Mouse (Mus musculus): ENCODE results near the gene Trim3. TPM values are rescaled to one million over a fixed set of nuclear protein-coding genes. Genes with fewer than 3 reads are reported as not detected.

Gene Trim3
- polyA plus RNA-seq, 1 experiment: 15.9 TPM

DNA sequence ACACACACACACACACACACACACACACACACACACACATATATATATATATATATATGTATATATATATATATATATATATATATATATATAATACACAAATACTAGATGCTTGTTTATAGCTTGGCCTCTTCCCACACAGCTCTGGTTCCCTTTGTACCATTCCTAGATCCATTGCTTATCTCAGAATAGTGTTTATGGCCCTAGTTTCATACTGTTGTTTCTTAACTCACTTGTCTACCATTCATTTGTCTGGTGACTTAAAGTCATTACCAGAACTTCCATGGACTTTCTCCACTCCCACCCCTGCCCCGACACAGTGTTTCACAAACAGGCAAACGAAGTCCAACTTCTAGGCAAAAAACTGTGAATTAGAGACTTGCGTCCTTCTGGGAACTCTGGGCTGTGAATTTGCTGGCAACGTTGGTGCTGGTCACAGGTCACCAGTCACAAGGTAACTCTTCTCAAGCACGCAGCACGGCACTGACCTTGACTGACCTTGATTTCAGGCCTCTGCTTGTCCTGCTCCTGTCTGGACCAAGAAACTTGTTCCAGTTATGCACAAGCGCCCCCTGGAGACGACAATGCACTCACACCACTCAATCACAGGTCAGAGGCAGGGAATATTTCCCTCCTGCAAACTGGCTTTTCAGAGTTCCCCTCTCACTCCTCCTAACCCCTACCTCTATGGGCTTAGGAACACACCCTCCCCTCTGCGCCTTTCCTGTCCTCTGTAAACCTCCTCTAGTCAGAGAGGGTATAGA, 30.3 kb downstream of the Trim3 start:
- H3K4me3 ChIP-seq (replicated peaks; ENCODE audit: control insufficient read depth, low read depth, low read length): no peak overlapping the region
- no peak overlapping the region for H3K27ac ChIP-seq (ENCODE audit: control insufficient read depth, insufficient read depth, low read depth, low read length, poor library complexity)
- no peaks in the 10 kb centered on the region for H3K4me1 ChIP-seq (ENCODE audit: control insufficient read depth, insufficient read depth, low read length)
- TF ChIP-seq POLR2A (IDR thresholded peaks at IDR 0.05; ENCODE audit: borderline replicate concordance, control insufficient read depth, low read depth, low read length): no peak
- peak; percentile 76 for TF ChIP-seq CTCF (IDR thresholded peaks at IDR 0.05; ENCODE audit: control insufficient read depth, insufficient read depth, low read length)
- WGBS: 41% methylated on average over 9 of the region's 9 CpGs

- Histone ChIP-seq H3K27ac (ENCODE audit: control insufficient read depth, insufficient read depth, low read depth, low read length, poor library complexity) (no peak overlapping the region), H3K4me1 (ENCODE audit: control insufficient read depth, insufficient read depth, low read length) (no peaks in the 10 kb centered on the region), H3K4me3 (replicated peaks; ENCODE audit: control insufficient read depth, low read depth, low read length) (no peak overlapping the region)
- TF ChIP-seq POLR2A (IDR thresholded peaks at IDR 0.05; ENCODE audit: borderline replicate concordance, control insufficient read depth, low read depth, low read length) (no peak), CTCF (IDR thresholded peaks at IDR 0.05; ENCODE audit: control insufficient read depth, insufficient read depth, low read length) (no peak)
- WGBS: 83% methylated on average over 7 of the region's 7 CpGs
Measured at GRCm38 (mm10) chr7:105590097-105590496, 43.3 kb downstream of the Trim3 start.

GRCm38 (mm10) chr7:105588325-105588912, 45.0 kb downstream of the Trim3 start:
- Histone ChIP-seq H3K4me1 (ENCODE audit: control insufficient read depth, insufficient read depth, low read length) (no peaks in the 10 kb centered on the region), H3K4me3 (replicated peaks; ENCODE audit: control insufficient read depth, low read depth, low read length) (no peak overlapping the region), H3K27ac (ENCODE audit: control insufficient read depth, insufficient read depth, low read depth, low read length, poor library complexity) (no peak overlapping the region)
- 41% methylated on average over 9 of the region's 9 CpGs for WGBS
- no peak for TF ChIP-seq POLR2A (IDR thresholded peaks at IDR 0.05; ENCODE audit: borderline replicate concordance, control insufficient read depth, low read depth, low read length)
- TF ChIP-seq CTCF (IDR thresholded peaks at IDR 0.05; ENCODE audit: control insufficient read depth, insufficient read depth, low read length): no peak

DNA sequence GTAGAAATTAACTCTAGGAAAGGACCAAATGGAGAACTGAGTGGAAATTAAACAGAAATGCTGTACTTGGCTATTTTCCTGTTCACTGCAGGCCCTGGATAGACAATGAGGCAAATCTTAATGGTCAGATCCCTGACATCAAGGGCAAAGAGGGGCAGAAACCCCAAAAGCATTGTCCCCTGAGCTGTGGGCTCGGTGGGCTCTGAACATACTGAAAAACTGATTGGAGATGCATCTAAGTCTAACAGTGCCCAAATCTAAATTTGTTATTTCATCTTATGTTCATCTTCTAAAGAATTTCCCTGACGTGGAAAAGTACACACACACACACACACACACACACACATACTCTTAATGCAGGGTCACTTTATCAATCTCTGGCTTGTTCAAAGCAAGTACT, 51.4 kb downstream of the Trim3 start:
- TF ChIP-seq POLR2A (IDR thresholded peaks at IDR 0.05; ENCODE audit: borderline replicate concordance, control insufficient read depth, low read depth, low read length): no peak
- no peak for TF ChIP-seq CTCF (IDR thresholded peaks at IDR 0.05; ENCODE audit: control insufficient read depth, insufficient read depth, low read length)
- H3K27ac ChIP-seq (ENCODE audit: control insufficient read depth, insufficient read depth, low read depth, low read length, poor library complexity): no peak overlapping the region
- H3K4me1 ChIP-seq (ENCODE audit: control insufficient read depth, insufficient read depth, low read length): no peaks in the 10 kb centered on the region
- 71% methylated on average over 2 of the region's 2 CpGs for WGBS
- H3K4me3 ChIP-seq (replicated peaks; ENCODE audit: control insufficient read depth, low read depth, low read length): no peak overlapping the region

- H3K4me1 ChIP-seq (ENCODE audit: control insufficient read depth, insufficient read depth, low read length): no peaks in the 10 kb centered on the region
- WGBS: 1% methylated on average over 53 of the region's 54 CpGs
- TF ChIP-seq CTCF (IDR thresholded peaks at IDR 0.05; ENCODE audit: control insufficient read depth, insufficient read depth, low read length): no peak
- TF ChIP-seq POLR2A (IDR thresholded peaks at IDR 0.05; ENCODE audit: borderline replicate concordance, control insufficient read depth, low read depth, low read length): no peak
- peak within 1 kb of the TSS; percentile 89 for H3K4me3 ChIP-seq (replicated peaks; ENCODE audit: control insufficient read depth, low read depth, low read length)
- peak within 1 kb of the TSS; percentile 47; the same call in 1 of the 2 replicates for H3K27ac ChIP-seq (ENCODE audit: control insufficient read depth, insufficient read depth, low read depth, low read length, poor library complexity)
Measured at GRCm38 (mm10) chr7:105581094-105581703, 52.2 kb downstream of the Trim3 start, which contains the start of gene Apbb1. TSS of gene Apbb1 (minus strand) at chr7:105581653.

- peak overlapping the region; percentile 89 for H3K4me3 ChIP-seq (replicated peaks; ENCODE audit: control insufficient read depth, low read depth, low read length)
Measured at GRCm38 (mm10) chr7:105580627-105581089, 52.7 kb downstream of the Trim3 start.

DNA sequence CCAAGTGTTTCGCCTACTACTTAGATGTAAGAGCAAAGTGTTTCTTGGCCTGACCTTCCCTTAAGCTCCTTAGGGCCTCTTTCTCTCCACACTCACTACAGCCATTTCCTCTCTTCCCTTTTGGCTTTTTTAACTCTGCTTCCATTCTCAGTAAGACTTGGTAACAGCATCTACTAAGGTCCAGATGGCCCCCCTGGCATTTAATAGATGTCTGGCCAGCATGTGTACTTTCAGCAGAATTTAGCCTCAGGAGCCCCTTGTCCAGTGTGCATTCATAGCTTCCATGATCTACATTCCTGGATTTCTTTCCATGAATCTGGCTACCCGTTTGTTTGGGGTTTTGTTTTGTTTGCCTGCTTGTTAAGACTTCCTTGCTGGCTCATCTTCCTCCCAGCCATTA, 54.9 kb downstream of the Trim3 start:
- no peak for TF ChIP-seq POLR2A (IDR thresholded peaks at IDR 0.05; ENCODE audit: borderline replicate concordance, control insufficient read depth, low read depth, low read length)
- TF ChIP-seq CTCF (IDR thresholded peaks at IDR 0.05; ENCODE audit: control insufficient read depth, insufficient read depth, low read length): no peak
- no peaks in the 10 kb centered on the region for H3K4me1 ChIP-seq (ENCODE audit: control insufficient read depth, insufficient read depth, low read length)
- 76% methylated on average over 2 of the region's 2 CpGs for WGBS
- no peak overlapping the region for H3K4me3 ChIP-seq (replicated peaks; ENCODE audit: control insufficient read depth, low read depth, low read length)
- no peak overlapping the region for H3K27ac ChIP-seq (ENCODE audit: control insufficient read depth, insufficient read depth, low read depth, low read length, poor library complexity)

More at GRCm38 (mm10) chr7:105580627-105581089, 52.7 kb downstream of the Trim3 start:
- Histone ChIP-seq H3K4me1 (ENCODE audit: control insufficient read depth, insufficient read depth, low read length) (no peaks in the 10 kb centered on the region), H3K27ac (ENCODE audit: control insufficient read depth, insufficient read depth, low read depth, low read length, poor library complexity) (no peak overlapping the region)
- no peak for TF ChIP-seq CTCF (IDR thresholded peaks at IDR 0.05; ENCODE audit: control insufficient read depth, insufficient read depth, low read length)
- no peak for TF ChIP-seq POLR2A (IDR thresholded peaks at IDR 0.05; ENCODE audit: borderline replicate concordance, control insufficient read depth, low read depth, low read length)
- 13% methylated on average over 17 of the region's 22 CpGs for WGBS

- Histone ChIP-seq H3K27ac (ENCODE audit: control insufficient read depth, insufficient read depth, low read depth, low read length, poor library complexity) (no peak overlapping the region), H3K4me1 (ENCODE audit: control insufficient read depth, insufficient read depth, low read length) (no peaks in the 10 kb centered on the region), H3K4me3 (replicated peaks; ENCODE audit: control insufficient read depth, low read depth, low read length) (no peak overlapping the region)
- TF ChIP-seq CTCF (IDR thresholded peaks at IDR 0.05; ENCODE audit: control insufficient read depth, insufficient read depth, low read length): no peak
- no peak for TF ChIP-seq POLR2A (IDR thresholded peaks at IDR 0.05; ENCODE audit: borderline replicate concordance, control insufficient read depth, low read depth, low read length)
- WGBS: 77% methylated on average over 6 of the region's 6 CpGs
Measured at GRCm38 (mm10) chr7:105577377-105577871, 55.9 kb downstream of the Trim3 start.

Measured in bone marrow, adult 2 months (tissue).